Mouse (Mus musculus) common myeloid progenitor, adult 5-6 weeks (primary cell): ENCODE results near the gene Stam2. TPM values are rescaled to one million over a fixed set of nuclear protein-coding genes. Genes with fewer than 3 reads are reported as not detected.

Source experiments
- ATAC-seq: replicated peaks from 2 replicates; pipeline ENCODE4 v1.8.0; 2016; ENCODE audit warnings: low read depth, mild to moderate bottlenecking, moderate TSS enrichment, inconsistent platforms; ENCODE audit not compliant: poor library complexity, severe bottlenecking
- total RNA-seq: library from RNA; stranded (forward); fragments of 200-1000, 187-1606 nt; gene quantifications from 2 replicates; pipeline ENCODE4 v1.2.3, GENCODE M21; 2017

Gene Stam2
- total RNA-seq, result 15.4 and 17.4 TPM in 2 replicates

DNA sequence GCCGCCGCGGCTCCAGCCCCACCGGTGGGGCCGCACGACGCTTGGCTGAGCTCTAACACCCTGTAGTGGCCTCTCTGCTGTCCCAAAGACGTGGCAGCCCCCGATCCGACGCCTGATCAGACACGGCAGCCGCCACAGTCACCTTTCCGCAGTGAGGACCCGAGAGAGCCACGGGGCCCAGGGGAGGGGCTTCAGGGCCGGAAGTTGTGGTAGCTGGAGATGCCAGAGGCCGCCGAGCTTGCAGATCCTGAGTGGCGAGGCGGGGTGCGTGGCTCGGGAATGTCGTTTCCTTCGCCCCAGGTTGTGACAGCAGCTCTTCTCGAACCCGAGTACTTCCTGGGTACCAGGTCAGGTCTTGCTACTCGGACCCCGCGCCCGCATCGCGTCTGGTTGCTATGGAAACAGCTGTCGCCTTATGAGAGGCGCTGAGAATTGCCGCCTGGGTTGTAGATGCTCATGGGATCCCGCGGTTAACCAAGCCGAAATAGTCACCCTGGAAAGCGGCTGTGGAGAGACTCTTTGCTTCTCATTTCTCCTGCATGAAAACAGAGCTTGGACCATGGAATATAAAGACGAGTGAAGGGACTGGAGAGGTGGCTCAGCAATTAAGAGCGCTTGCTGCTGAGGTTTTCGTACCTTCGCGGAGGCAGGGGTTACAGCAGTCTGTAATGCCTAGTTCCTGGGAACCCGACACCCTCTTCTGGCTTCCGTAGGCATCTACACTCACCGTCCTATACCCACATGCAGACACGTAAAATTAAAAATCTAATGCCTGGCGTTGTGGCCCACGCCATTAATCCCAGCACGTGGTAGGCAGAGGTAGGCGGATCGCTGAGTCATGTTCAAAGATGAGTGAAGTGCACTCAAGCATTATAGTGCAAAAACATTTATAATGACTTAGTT, at the start of gene Stam2:
Gene Stam2 (minus strand): TSS at position 26 of the 903 bp plus-strand sequence.
- peak; percentile 86 for ATAC-seq

DNA sequence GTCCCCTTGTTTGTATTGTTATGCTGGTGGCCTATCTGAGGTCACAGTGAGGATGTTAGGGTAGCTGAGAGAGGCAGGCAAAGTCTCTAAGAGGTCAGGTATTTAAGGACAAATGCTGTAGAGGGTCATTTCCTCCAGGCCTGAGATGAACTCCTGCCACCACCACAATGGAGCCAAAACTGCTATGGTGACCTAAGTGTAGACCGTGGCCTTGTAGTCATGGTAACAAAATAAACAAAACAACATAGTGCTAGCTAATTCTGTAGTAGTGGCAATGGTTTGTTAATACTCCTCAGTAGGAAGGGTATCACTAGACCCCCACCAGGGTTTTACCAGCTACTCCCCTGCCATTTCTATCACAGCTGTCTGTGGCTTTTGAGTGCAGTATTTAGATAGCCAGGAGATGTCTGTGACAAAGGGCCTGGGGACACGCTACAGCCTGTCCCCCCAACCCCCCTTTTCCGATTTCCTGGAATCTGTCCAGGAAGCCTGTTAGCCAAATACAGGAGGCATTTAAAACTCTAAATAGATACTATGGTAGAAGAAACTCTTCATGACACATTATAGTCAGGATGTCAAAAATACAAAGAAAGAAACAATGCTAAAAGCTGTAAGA, 43.1 kb upstream of the Stam2 start:
- peak; percentile 56; the same call in 1 of the 2 replicates for ATAC-seq

DNA sequence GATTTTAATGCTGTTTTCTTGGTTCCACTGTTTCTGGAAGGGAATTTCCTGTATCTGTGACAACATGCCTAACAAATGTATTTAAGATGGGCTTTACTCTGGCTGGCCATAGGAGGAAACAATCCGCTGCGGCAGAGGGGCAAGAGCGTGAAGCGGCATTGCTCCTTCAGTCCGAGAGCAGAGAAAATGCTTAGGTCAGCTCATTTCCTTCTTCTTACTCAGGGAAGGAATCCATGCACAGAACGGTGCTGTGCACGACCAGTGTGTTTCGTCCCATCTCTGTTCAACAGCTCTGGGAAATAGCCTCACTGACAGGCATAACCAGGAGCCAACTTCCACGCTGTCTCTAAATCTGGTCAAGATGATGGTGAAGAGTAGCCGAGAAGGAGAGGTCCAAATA, 37.9 kb upstream of the Stam2 start:
- no peak for ATAC-seq

DNA sequence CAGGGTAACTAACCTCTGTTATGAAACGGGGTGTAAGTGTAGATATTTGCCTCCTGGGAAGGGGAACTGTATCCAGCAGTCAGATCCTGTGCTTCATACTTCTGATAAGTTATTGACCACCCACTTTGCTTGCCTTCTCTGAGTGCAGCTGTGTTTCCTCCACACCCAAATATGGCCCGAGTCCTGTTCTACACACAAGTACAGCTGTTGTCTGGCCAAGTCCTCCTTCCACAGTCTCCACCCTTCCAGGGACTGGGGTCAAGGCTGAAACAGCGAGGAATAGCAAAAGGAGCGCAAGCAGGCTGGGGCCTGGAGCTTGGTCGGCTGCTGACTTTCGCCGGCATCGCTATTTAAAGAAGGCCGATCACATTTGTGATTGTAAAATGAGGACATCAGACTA, 37.3 kb upstream of the Stam2 start:
- no peak for ATAC-seq

DNA sequence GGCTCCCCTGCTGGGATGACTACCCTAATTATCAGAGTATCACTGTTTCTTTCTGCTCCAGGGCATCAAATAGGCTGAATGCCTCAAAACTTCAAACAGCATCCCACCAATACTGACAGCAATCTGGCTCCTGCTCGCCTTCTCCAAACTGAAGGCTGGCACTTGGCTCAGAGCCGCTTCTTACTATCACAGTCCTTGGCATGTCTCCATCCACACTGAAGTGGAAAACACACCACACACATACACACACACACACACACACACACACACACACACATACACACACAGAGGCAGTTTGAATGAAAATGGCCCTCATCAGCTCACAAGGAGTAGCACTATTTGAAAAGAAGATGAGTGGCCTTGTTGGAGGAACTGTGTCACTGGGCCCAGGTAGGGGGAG, 35.8 kb upstream of the Stam2 start:
- ATAC-seq, result no peak

DNA sequence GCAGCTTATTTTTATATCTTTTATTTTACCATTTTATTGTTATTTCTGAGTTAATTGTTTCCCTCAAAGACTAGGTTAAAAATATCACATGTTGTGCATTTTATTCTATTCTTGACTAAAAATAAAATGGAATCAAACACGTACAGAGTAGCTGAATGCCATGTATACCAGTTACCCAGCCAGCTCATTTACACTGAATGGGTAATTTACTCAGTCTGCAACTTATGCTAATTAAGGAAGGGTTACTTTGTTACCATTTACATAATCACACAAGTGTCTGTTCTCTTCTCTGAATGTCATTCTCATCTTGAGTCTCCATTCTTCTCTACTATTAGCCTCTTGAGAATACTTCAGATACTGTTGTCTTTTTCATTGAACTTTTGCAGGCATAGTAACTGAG, 32.3 kb upstream of the Stam2 start:
- no peak for ATAC-seq

DNA sequence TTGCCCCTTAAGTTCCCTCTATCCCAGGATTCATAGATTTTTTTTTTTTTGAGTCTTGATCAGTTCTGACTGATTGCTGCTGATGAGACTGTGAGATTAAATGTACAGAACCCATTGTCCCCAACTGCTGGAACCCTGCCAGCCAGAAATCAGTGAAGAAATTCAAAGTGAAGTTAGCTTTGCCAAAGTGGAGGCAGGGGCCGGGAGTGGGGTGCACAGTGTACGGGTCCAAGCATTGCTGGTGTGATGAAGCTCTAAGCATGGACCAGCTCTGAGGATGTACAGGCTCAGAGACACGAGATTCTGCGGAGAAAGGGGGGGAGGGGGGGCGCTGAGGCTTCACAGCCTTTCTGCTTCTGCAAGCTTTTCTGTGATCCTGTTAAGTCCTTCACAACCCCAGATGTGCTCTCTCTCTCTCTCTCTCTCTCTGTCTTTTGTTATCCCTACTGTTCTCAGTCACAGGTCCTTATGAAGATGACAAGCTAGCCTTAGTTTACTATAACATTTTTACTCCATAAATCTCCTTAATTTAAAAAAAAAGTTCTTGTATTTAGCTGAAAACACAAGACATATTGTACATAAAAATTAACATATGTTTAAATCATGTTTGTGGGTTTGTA, 30.8 kb upstream of the Stam2 start:
- ATAC-seq, result no peak

DNA sequence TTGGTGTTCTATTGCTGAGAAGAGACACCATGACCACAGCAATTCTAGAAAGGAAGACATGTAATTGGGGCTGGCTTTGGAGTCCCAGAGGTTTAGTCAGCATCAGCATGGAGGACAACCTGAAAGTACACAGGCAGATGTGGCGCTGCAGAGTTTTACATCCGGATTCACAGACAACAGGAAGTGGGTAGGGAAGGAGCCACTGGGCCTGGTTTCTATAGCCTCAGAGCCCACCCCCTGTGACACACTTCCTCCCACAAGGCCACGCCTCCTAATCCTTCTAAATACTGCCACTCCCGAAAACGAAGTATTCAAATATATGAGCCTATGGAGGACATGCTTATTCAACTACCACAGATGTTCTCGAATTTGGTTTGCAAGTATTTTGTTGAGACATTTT, 23.0 kb upstream of the Stam2 start:
- no peak for ATAC-seq

DNA sequence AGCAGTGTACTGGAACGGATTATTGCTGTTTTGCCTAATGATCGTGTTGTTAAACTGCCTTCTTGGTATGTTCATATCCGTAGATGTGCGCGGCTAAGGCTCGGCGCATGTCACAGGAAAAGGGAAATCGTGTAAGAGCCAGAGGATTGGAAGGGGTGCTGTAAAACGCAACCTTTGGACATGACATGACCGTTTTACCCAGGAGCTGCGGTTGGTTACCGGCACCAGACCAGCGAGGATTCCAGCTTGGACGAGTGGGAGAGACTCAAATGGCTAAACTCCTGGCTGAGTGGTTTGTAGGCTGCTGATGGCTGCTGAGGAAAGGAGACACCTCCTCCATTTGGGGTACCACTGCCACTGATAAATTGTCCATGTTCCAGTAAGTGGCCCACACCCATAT, 21.8 kb upstream of the Stam2 start:
- ATAC-seq, result no peak

DNA sequence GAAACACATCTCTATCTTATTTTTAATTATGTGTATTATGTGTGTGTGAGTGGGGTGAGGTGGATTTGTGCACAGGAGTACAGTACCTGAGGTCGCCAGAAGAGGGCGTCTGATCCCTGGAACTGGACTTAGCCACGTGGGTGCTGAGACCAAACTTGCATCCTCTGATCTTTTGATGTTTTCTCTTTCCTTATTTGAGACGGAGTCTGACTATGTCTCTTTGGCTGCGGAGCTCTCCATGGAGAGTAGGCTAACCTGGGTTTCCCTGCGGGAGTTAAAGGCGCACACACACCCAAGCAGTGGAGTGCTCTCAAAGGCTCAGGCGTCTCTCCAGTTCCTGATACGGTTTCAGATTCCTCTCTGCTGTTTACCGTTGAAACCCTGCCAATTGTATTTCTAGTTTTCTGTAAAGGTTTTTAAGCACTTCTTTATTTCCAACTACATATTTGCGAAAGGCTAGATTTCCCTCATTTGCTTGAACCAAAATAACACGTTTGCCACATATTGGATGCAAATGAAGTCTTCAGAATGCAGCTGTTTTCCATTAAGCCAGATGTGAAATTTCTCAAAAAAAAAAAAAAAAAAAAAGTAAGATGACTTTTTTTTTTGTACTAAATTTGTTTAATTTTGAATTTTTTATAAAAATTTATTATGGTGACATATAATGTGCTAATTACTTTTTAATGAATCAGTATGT, 21.1 kb upstream of the Stam2 start:
- ATAC-seq, result peak; percentile 85

DNA sequence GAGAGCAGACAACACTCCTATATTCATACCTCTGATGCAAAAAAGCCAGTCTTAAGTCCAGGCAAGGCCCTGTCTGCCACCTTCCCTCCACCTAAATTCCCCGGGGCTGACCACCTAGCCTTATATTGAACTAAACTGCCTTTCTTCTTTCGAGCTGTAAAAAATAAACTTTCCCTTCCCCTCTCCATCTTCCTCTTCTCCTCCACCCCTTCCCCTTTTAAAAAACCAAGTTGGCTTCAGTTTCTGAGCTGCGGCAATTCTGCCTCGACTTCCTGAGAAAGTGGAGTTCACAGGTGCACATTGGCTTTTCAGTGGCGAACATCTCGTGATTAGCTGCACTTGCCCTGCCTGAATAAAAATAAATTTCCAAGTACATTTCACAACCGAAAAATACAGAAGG, 20.4 kb upstream of the Stam2 start:
- ATAC-seq, result peak; percentile 58

DNA sequence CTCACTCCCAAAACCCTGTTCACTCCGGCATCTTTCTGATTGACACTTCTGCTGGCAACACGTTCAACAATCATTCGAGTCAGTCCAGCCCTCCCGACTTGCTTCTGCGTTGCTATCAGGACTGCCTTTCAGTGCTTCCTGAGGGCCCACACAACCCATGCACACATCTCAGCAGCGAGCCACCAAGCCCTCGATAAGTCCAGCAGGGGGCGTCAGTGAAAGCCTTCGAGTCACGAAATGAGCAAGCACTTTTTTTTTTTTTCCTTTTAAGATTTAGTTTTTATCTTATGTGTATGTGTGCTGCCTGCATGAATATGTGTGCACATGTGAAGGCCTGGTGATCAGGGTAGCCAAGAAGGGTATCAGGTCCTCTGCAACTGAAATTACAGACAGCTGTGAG, 16.5 kb upstream of the Stam2 start:
- peak; percentile 48 for ATAC-seq

DNA sequence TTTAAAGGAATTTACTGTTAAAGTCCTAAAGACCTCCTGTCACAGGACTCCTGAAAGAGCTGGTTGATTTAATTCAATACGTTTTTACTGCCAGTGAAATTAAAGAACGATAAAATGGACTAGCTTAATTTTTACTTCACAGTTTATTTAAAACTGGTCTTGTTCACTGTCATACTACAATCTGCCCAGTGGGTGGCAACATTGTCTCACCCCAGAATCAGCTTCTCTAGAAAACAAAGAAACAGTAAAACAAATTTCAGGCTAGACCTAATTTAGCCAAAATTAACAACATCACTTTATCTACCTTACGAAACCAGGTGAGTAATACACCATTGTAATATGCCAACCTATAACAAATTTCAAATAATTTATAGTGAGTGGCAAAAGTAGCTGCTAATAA, 14.6 kb upstream of the Stam2 start:
- ATAC-seq, result peak; percentile 85

DNA sequence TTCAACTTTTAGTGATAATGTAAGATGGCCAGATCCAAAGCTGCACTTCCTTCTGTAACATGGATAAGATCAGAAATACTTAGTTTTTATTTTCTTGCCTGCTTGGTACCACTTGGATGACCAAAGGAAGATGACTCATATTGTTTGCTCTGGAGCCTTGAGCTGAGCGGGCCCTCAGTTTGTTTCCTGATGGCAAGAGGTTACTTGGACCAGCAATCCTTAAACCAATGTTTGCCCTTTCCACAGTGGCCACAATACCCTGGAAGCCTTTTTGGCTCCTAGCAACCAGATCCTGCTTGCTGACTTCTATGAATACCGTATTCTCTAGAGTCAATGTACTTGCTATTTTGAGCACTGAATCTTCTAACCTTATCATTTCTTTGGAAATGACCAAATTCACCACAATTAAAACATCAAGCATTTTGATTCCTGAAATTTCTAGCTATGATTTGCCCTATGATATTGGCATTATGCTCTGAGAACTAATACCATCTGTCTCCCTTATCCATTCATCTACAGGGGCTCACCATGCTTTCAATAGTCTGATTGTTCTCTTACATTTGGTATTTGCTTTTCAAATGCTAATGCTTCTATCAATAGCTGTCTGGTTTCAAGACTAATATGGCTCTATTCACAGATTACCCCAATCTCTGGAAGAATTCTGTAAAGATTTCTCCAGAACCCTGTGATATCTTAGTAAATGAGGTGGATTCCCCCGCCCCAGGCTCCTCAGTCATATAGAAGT, 11.7 kb upstream of the Stam2 start:
- ATAC-seq, result no peak

DNA sequence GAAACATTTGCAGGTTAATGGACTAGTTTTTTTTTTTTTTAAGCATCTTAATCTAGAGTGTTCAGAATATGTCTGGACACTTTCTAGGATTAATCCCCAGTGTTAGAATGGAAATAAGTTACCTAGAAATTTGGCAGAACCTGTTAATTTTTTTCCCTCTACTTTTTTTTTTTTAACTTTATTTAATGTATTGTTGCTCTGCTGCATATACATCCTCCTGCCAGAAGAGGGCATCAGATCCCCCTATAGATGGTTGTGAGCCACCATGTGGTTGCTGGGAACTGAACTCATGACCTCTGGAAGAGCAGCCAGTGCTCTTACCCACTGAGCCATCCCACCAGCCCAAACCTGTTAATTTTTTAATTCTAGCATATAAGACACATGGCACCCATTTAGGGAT, 2.0 kb upstream of the Stam2 start:
- ATAC-seq, result no peak

DNA sequence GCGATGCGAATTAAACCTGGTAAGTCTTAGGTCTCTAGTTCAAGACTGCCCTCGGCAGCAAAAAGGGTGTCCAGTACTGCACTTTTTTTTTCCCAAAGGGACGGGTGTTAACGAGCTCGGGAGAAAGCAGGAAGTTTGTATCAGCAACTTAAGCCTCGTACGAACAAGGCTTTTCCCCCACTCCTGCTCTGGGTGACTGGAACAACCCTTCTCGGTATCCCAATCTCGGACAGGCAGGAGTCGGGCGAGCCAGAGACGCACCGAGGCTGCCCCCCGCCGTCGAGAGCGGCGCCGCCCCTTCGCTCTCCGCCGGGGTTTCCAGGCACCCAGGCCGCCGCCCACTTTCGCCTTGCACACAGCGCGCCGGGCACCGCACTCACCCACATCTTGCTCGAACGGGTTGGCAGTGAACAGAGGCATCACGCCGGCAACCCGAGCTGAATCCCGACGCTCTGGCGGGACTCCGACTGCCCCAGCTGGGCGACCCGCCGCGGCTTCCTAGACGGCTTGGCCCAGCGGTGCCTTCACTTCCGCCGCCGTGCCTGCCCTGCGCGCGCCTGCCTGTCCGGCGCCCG, 313 bp downstream of the Stam2 start:
- peak; percentile 60 for ATAC-seq

DNA sequence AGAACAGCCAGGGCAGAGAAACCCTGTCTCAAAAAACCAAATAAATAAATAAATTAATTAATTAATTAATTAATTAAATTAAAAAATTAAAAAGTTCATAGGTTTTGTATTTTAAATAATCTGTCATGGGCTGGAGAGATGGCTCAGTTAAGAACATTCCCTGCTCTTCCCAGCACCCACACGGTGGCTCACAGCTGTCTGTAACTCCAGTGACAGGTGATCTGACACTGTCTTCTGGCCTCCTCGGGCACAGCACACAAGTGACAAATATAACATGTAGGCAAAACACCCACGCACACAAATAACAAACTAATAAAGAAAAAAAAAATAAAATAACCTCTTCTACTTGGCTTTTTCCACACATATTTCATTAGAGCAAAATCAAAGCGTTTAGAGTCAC, 1.5 kb downstream of the Stam2 start:
- no peak for ATAC-seq

DNA sequence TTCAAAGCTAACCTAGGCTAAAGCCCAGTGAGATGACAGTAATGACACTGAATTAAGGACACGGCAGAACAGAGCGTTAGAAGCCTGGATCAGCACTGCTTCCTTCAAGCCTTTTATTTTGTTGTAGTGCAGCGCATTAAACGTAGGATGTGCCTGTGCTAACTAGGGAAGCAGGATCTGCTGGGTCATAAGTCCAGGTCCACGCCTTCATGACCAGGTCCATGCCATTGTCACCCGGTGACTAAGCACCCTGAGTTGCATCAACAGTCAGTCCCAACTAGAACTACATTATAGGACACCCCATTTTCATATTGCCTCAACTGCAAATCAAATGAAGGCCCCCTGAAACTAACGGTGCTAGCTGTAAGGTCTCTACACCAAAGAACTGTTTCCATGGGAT, 7.6 kb downstream of the Stam2 start:
- no peak for ATAC-seq

DNA sequence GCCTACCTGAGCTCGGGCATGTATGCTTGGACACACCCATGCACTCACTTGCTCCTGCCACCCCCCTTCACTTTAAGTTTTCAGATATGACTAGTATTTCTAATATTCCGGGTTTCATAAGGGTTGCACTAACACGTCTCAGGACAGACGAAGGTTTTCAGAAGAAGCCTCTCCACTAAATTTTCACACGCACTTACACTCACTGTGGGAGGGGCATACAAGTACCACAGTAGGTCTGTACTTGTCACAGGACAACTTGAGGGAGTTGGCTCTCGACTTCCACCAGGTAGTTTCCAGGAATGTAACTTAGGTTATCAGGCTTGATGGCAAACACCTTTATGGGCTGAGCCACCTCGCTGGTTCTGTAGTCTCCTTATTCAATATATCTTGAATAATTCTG, 8.4 kb downstream of the Stam2 start:
- ATAC-seq, result no peak

DNA sequence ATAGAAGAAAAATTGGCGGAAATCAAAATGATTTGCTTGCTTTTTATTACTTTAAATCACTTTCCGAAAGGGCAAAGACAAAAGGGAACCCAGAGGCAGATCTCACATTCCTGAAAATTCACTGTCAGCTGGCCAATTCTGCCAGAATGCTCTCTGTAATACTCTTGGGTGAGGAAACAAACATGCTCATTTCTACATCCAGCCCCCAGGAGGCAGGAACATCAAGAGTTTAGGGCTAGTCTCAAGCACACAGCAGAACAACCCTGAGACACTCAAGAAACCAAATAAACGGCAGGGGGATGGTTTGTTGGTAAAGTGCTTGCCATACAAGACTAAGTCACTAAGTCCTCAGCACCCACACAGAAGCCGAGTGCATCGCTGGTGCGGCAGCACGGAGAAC, 9.5 kb downstream of the Stam2 start:
- no peak for ATAC-seq
